Mouse (Mus musculus) heart, postnatal 4 days (tissue): ENCODE data around the gene Ogg1. TPM values are rescaled to one million over a fixed set of nuclear protein-coding genes. Genes with fewer than 3 reads are reported as not detected.
"Not testable (repeated sequence)": the region's sequence is repeated elsewhere in the genome, so short reads cannot be mapped to it uniquely, and the experiment has no call there.

ENCODE experiments used
- DNase-seq: peaks from one replicate; pipeline ENCODE4 v3.0.0; 2021
- total RNA-seq, 2 experiments: library from RNA; stranded (reverse); gene quantifications; 2 replicates each; pipeline ENCODE4 v1.2.3; 2021

Ogg1 gene
- total RNA-seq, 2 experiments from 2014 or later: 5.2 to 6.2 TPM

DNA sequence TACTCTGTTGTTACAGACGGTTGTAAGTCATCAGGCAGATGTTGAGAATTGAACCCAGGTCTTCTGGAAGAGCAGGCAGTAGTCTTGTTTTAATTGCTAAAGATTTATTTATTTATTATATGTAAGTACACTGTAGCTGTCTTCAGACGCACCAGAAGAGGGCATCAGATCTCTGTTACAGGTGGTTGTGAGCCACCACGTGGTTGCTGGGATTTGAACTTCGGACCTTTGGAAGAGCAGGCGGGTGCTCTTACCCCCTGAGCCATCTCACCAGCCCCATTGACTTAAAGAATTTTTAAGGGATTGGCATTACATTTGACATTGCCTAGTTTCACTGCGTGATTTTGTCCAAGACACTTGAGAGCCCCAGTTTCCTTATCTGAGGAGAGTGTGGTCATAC, 6.0 kb downstream of the Ogg1 start:
- DNase-seq: not testable (repeated sequence)

GRCm38 (mm10) chr6:113333137-113333950, 6.6 kb downstream of the Ogg1 start:
- DNase-seq: peak; percentile 74

GRCm38 (mm10) chr6:113334216-113334615, 7.4 kb downstream of the Ogg1 start:
- DNase-seq: no peak

GRCm38 (mm10) chr6:113336852-113337620, 10.3 kb downstream of the Ogg1 start:
- DNase-seq: peak; percentile 61

DNA sequence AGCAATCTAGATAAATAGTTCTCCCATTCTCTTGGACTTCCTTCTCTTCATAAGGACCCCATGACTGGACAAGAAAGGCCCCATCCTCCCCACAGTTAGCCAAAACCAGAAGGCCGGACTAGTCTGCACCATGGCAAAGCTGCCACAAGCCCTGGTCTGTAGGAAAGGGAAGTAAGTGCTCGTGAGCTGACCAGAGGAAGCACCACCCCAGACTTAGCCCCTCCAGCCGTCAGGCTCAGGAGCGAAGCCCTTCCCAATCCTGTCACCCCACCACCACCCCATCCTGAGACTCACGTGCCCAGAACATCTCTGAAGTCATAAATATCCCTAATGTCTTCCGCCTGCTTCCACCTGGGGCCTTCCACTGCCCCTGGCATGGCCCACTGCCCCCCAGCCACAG, 14.8 kb downstream of the Ogg1 start:
- no peak for DNase-seq

DNA sequence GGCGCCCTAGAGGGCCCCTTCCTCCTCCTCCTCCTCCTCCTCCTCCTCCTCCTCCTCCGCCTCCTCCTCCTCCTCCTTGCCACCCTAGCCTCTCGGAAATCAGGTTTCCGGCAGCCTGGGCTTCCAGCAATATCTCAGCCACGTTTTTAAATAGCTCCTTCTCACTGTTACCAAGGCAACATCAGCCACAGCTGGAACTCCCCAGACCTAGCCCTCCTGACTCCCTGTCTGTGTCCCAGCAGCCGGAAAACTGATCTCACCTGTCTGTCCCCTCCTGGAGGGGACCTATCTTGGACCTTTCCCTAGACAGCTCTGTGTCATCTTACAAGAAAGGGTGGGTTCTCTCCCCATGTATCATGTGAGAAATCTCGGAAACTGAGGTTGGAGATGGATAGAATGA, 15.5 kb downstream of the Ogg1 start:
- no peak for DNase-seq

DNA sequence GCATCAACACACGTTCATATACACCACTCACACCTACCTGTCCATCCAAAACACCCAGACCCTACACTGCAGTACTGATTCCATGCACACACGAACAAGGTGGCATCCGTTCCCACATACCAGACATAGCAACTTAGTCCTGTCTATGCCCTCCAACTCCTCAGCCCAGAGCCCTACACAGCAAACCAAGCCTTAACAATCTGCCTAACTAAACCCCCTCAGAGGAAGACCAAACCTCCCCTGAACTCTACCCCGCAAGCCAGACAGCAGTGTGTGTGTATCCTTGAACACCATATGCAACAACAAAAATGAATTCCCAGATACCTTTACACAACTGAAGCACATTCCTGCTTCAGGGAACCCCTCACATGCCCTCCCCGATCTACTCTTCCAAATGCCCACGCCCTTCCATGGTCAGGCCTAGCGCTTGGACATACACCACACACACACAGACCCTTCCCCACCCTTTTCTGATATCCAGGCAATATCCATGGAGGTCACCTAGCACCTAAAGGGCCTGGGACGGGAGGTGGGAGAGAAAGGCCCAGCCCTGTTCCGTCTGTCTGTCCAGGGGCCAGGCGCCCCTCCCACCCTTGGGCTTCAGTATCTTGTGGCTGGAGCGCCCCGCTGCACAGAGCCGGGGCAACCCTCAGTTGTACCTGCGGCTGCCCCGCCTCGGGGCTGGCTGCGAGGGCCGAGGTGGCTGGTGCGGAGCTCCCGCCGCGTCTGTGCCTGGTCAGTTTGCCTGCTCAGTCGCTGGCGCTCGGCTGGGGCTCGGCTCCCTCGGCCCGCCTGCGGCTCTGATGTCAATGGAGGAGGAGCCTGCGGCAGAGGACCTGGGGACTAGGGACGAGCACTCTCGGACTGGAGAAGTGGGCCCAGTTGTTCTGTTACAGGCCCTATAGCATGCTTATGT, 16.7 kb downstream of the Ogg1 start, which contains the start of gene Camk1:
Camk1 (minus strand) TSS at position 808 of the 916 bp plus-strand sequence.
- DNase-seq: peak; percentile 84

- DNase-seq: peak; percentile 84
Observed at GRCm38 (mm10) chr6:113344321-113344720, 17.5 kb downstream of the Ogg1 start.

DNA sequence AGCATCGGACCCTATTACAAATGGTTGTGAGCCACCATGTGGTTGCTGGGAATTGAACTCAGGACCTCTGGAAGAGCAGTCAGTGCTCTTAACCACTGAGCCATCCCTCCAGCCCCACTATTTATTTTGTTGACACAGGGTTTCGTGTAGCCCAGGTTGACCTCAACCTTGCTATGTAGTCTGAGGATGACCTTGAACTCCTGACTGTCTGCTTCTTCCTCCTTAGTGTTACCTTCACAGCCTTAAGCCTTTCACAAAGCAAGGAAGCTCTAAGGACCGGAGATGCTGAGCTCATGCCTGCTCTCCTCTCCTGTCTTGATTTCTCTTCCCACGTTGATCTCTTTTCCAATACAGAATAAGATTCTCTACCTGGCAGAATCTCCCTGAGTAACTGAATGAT, 20.1 kb downstream of the Ogg1 start:
- no peak for DNase-seq

DNA sequence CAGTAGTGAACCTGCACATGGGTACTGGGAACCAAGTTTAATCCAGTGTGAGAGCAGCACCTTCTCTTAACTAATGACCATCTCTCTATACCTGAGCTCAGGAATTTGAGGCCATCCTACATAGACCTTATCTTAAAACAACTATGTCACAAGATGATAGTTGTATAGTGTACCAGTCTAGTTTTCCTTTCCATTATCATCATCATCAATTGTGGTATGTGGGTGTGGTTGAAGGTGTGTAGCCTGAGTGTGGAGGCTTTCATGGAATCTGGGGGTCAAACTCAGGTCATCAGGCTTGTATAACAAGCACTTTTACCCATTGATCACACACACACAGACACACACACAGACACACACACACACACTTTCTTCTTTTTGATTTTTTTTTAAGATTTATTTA, 23.8 kb downstream of the Ogg1 start:
- DNase-seq: no peak

- no peak for DNase-seq
Observed at GRCm38 (mm10) chr6:113351161-113351560, 24.4 kb downstream of the Ogg1 start.

DNA sequence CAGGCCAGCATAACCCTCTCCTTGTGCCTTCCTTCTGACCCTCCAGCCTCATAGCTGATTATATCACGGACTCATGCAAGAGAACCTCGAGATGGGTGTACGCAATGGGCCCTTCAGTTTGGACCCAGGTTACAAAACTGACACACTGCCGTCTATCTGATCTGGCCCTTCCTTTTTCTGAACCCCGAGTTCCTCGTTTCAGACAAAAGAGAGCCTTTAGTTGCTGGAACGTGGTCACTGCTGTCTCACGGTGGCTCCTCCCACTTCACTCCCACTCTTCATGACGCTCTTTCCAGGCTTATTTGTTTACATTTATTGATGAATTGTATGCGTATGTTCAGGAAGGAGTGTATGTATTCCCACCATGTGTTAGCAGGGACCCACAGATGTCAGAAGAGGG, 24.9 kb downstream of the Ogg1 start:
- no peak for DNase-seq

DNA sequence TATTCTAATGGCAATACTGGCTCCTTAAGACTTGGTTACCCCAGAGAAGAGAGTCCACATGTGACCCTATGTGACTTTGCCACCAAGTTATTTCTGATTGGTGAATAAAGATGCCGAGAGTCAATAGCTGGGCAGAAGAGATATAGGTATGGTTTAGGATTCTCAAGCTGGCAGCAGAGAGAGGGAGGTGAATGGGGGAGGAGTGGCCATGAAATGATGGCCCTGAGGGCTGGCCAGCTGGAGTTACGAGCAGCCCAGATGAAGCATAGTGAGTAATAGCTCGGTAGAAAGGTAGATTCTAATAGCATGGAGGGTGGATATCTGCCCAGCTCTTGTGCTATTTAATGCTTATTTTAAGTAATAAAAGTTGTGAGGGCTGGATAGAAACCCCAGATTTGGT, 26.0 kb downstream of the Ogg1 start:
- no peak for DNase-seq

GRCm38 (mm10) chr6:113353696-113354095, 26.9 kb downstream of the Ogg1 start:
- no peak for DNase-seq

DNA sequence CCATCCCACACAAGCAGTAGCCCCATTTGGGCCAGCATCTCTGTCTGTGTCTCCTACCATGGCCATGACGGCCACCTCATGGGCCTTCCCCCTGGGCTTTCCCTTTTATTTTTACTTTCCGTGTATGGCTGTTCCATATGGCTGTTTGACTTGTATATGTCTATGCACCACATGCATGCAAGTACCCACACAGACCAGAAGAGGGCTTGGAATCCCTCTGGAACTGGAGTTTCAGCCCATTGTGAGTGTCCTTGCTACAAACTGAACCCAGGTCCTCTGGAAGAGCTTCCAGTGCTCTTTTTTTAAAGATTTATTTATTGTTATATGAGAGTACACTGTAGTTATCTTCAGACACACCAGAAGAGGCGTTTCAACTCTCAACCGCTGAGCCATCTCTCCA, 34.7 kb downstream of the Ogg1 start:
- no peak for DNase-seq

GRCm38 (mm10) chr6:113362241-113362640, 35.5 kb downstream of the Ogg1 start:
- DNase-seq: no peak

GRCm38 (mm10) chr6:113364518-113365135, 37.9 kb downstream of the Ogg1 start:
- no peak for DNase-seq

- no peak for DNase-seq
Observed at GRCm38 (mm10) chr6:113366639-113367038, 39.9 kb downstream of the Ogg1 start.

GRCm38 (mm10) chr6:113367574-113367973, 40.8 kb downstream of the Ogg1 start:
- DNase-seq: no peak

DNA sequence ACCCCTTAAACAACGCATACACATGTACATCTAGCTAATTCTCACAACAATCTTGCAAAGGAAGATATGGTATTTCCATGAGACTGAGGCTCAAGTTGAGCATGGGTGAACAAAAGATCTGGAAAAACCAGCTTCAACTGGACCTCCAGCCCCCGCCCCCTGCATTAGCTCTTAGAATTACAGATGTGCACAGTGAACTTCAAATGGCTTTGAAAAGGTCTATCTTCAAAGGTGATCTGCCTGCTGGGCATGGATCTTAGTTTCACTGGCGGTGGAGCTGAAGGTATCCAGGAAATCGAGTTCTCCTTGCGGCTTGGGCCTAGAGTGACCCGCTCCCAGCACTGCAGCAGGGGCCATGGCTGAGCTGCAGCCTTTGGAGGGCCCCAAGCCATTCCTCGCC, 41.4 kb downstream of the Ogg1 start:
- DNase-seq: no peak

DNA sequence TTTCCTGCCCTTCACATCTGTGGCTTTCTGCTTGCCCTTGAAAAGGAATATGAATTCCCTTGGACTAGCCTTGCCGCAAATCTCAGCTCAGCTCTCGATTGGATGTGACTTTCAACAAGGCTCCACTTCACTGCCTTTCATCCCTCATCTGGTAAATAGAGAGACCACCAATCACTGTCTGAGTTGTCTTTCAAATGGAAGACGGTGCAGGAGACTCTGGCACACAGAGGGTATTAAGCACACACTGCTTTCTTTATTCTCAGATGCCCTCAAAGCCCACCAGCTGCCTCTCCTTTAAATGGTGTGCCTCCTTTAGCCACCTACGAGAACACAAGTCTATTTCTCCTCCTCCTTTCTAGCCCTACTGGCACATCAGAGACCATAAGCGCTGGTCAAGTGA, 41.8 kb downstream of the Ogg1 start:
- DNase-seq: no peak
